Mouse (Mus musculus): ENCODE results near the gene Coq6. TPM values are rescaled to one million over a fixed set of nuclear protein-coding genes. Genes with fewer than 3 reads are reported as not detected.

The Coq6 gene
- polyA plus RNA-seq, 2 experiments: 22.0 to 22.5 TPM

GRCm38 (mm10) chr12:84392681-84393080, 31.2 kb downstream of the Coq6 start:
- Histone ChIP-seq H3K27me3 (ENCODE audit: control insufficient read depth, insufficient read depth, low read length) (no peaks in the 10 kb centered on the region), H3K9me3 (ENCODE audit: control insufficient read depth, low read length) (no peaks in the 10 kb centered on the region), H3K36me3 (replicated peaks; ENCODE audit: control insufficient read depth, insufficient read depth, low read depth) (no peaks in the 10 kb centered on the region), H3K9ac (replicated peaks) (no peak overlapping the region), H3K4me2 (ENCODE audit: low read depth) (no peak overlapping the region), H3K27ac (no peak overlapping the region), H3K4me3 (ENCODE audit: insufficient read depth in 1 of 2, low read depth in 2 of 2, low read length in 2 of 2) (no peak overlapping the region), H3K4me1 (replicated peaks; ENCODE audit: control insufficient read depth in 2 of 2, insufficient read depth in 2 of 2, low read length in 1 of 2) (peaks cover 0 to 10% of the 10 kb centered on the region in 2 experiments; a peak in 2 of 4 replicates)
- DNase-seq (ENCODE audit: low read depth in 3 of 3, low spot score in 3 of 3) (no peak), ATAC-seq (ENCODE audit: insufficient read depth) (no peak)
- whole genome bisulfite sequencing (ENCODE audit: insufficient replicate concordance): 88% methylated on average over 4 of the region's 4 CpGs
- TF ChIP-seq CTCF (IDR thresholded peaks at IDR 0.05; ENCODE audit: low read depth) (no peak), EP300 (IDR thresholded peaks at IDR 0.05; ENCODE audit: low read depth) (no peak)

GRCm38 (mm10) chr12:84393847-84394246, 32.4 kb downstream of the Coq6 start:
- H3K4me1 ChIP-seq (replicated peaks; ENCODE audit: control insufficient read depth in 2 of 2, insufficient read depth in 2 of 2, low read length in 1 of 2): peaks cover 0 to 3% of the 10 kb centered on the region in 2 experiments; a peak in 2 of 4 replicates
- DNase-seq (ENCODE audit: low read depth in 3 of 3, low spot score in 3 of 3): no peak
- H3K9ac ChIP-seq (replicated peaks): no peak overlapping the region
- TF ChIP-seq CTCF (IDR thresholded peaks at IDR 0.05; ENCODE audit: low read depth) (no peak), EP300 (IDR thresholded peaks at IDR 0.05; ENCODE audit: low read depth) (no peak)
- H3K27me3 ChIP-seq (ENCODE audit: control insufficient read depth, insufficient read depth, low read length): no peaks in the 10 kb centered on the region
- 77% methylated on average over 5 of the region's 5 CpGs for WGBS (ENCODE audit: insufficient replicate concordance)
- no peaks in the 10 kb centered on the region for H3K9me3 ChIP-seq (ENCODE audit: control insufficient read depth, low read length)
- no peak overlapping the region for H3K4me2 ChIP-seq (ENCODE audit: low read depth)
- ATAC-seq (ENCODE audit: insufficient read depth): no peak
- H3K4me3 ChIP-seq (ENCODE audit: insufficient read depth in 1 of 2, low read depth in 2 of 2, low read length in 2 of 2): no peak overlapping the region
- H3K36me3 ChIP-seq (replicated peaks; ENCODE audit: control insufficient read depth, insufficient read depth, low read depth): no peaks in the 10 kb centered on the region
- no peak overlapping the region for H3K27ac ChIP-seq

- Histone ChIP-seq H3K9me3 (ENCODE audit: control insufficient read depth, low read length) (no peaks in the 10 kb centered on the region), H3K36me3 (replicated peaks; ENCODE audit: control insufficient read depth, insufficient read depth, low read depth) (no peaks in the 10 kb centered on the region), H3K9ac (replicated peaks) (no peak overlapping the region), H3K4me2 (ENCODE audit: low read depth) (no peak overlapping the region), H3K4me3 (ENCODE audit: insufficient read depth in 1 of 2, low read depth in 2 of 2, low read length in 2 of 2) (no peak overlapping the region), H3K4me1 (replicated peaks; ENCODE audit: control insufficient read depth in 2 of 2, insufficient read depth in 2 of 2, low read length in 1 of 2) (peaks cover 5 to 8% of the 10 kb centered on the region in 2 experiments; a peak in 3 of 4 replicates), H3K27me3 (ENCODE audit: control insufficient read depth, insufficient read depth, low read length) (no peaks in the 10 kb centered on the region), H3K27ac (no peak overlapping the region)
- no peak for TF ChIP-seq CTCF (IDR thresholded peaks at IDR 0.05; ENCODE audit: low read depth)
- TF ChIP-seq EP300 (IDR thresholded peaks at IDR 0.05; ENCODE audit: low read depth): no peak
- DNase-seq (ENCODE audit: low read depth in 3 of 3, low spot score in 3 of 3): no peak
- 68% methylated on average over 14 of the region's 14 CpGs for WGBS (ENCODE audit: insufficient replicate concordance)
- ATAC-seq (ENCODE audit: insufficient read depth): peak; percentile 57; the same call in 1 of the 2 replicates
Measured at GRCm38 (mm10) chr12:84396947-84397679, 35.7 kb downstream of the Coq6 start.

GRCm38 (mm10) chr12:84397685-84398084, 36.2 kb downstream of the Coq6 start:
- ATAC-seq (ENCODE audit: insufficient read depth): no peak
- Histone ChIP-seq H3K27ac (no peak overlapping the region), H3K4me1 (replicated peaks; ENCODE audit: control insufficient read depth in 2 of 2, insufficient read depth in 2 of 2, low read length in 1 of 2) (peaks cover 5 to 8% of the 10 kb centered on the region in 2 experiments; a peak in 3 of 4 replicates), H3K27me3 (ENCODE audit: control insufficient read depth, insufficient read depth, low read length) (no peaks in the 10 kb centered on the region), H3K36me3 (replicated peaks; ENCODE audit: control insufficient read depth, insufficient read depth, low read depth) (no peaks in the 10 kb centered on the region), H3K9ac (replicated peaks) (no peak overlapping the region), H3K4me2 (ENCODE audit: low read depth) (no peak overlapping the region), H3K9me3 (ENCODE audit: control insufficient read depth, low read length) (no peaks in the 10 kb centered on the region), H3K4me3 (ENCODE audit: insufficient read depth in 1 of 2, low read depth in 2 of 2, low read length in 2 of 2) (no peak overlapping the region)
- TF ChIP-seq EP300 (IDR thresholded peaks at IDR 0.05; ENCODE audit: low read depth) (no peak), CTCF (IDR thresholded peaks at IDR 0.05; ENCODE audit: low read depth) (no peak)
- DNase-seq (ENCODE audit: low read depth in 3 of 3, low spot score in 3 of 3): no peak

GRCm38 (mm10) chr12:84398629-84399028, 37.2 kb downstream of the Coq6 start:
- Histone ChIP-seq H3K36me3 (replicated peaks; ENCODE audit: control insufficient read depth, insufficient read depth, low read depth) (no peaks in the 10 kb centered on the region), H3K9ac (replicated peaks) (no peak overlapping the region), H3K4me1 (replicated peaks; ENCODE audit: control insufficient read depth in 2 of 2, insufficient read depth in 2 of 2, low read length in 1 of 2) (peaks cover 5 to 8% of the 10 kb centered on the region in 2 experiments; a peak in 3 of 4 replicates), H3K9me3 (ENCODE audit: control insufficient read depth, low read length) (no peaks in the 10 kb centered on the region), H3K4me2 (ENCODE audit: low read depth) (no peak overlapping the region), H3K4me3 (ENCODE audit: insufficient read depth in 1 of 2, low read depth in 2 of 2, low read length in 2 of 2) (no peak overlapping the region), H3K27ac (no peak overlapping the region), H3K27me3 (ENCODE audit: control insufficient read depth, insufficient read depth, low read length) (no peaks in the 10 kb centered on the region)
- TF ChIP-seq CTCF (IDR thresholded peaks at IDR 0.05; ENCODE audit: low read depth): no peak
- no peak for TF ChIP-seq EP300 (IDR thresholded peaks at IDR 0.05; ENCODE audit: low read depth)
- 81% methylated on average over 5 of the region's 5 CpGs for WGBS (ENCODE audit: insufficient replicate concordance)
- no peak for ATAC-seq (ENCODE audit: insufficient read depth)
- no peak for DNase-seq (ENCODE audit: low read depth in 3 of 3, low spot score in 3 of 3)

All from liver, embryonic 14.5 days (tissue).